In the genomic region with DNA sequence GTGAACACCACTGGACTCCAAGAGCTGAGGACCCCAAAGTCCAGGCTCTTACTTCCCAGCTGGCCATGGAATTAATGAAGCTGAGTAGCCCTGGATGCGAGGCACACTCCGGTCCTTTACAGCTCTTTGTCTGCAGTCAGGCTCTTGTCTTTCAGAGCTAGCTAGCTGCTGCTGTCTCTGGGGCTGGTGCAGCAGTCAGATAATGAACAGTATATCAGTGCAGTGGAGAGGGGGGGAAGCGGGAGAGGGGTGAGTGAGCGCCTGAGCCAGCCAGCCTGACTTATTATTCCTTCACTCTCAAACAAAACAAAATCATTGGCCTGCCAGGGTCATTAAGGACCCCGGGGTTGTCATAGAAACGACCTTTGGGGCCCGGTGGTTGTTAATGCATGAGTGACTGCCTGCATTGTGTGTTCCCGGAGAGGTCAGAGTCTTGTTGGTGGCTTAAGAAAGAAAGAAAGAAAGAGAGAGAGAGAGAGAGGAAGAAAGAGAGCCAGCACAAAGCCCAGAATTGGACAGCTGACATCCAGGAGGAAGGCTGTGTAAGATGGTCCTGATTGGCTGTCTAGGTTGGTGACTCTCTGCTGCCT, we compare ENCODE assay signal across 9 mouse cellular contexts.
DNase-seq lines count a peak whose midpoint lies in the region; ATAC-seq and TF ChIP-seq lines count a peak whose summit lies in the region.
"Had no signal": no experiment of that assay in that cellular context is flagged by ENCODE, and none has a peak within 500 bp of the region (broad histone marks: within the 10 kb centered on the region; RNA-seq: fewer than 3 reads in every experiment).

No protein-coding gene starts in this region.

- peak overlapping the region; percentile 31 for H3K4me2 ChIP-seq in hindbrain, embryonic 16.5 days (ENCODE audit: low read length)
- 0 out of 2 replicates have a peak overlapping the region, but pooled peaks have one; percentile 3 for H3K4me2 ChIP-seq in limb, embryonic 14.5 days (replicated peaks; ENCODE audit: low read depth, low read length, severe bottlenecking)
- H3K4me2 ChIP-seq in neural tube, embryonic 13.5 days, result peak overlapping the region; percentile 44

- no peaks in the 10 kb centered on the region for H3K9me3 ChIP-seq in hindbrain, embryonic 16.5 days (ENCODE audit: control insufficient read depth, low read length)
- H3K9me3 ChIP-seq in limb, embryonic 14.5 days (ENCODE audit: control insufficient read depth, low read length), result no peaks in the 10 kb centered on the region
- no peaks in the 10 kb centered on the region for H3K9me3 ChIP-seq in neural tube, embryonic 13.5 days
- H3K9me3 ChIP-seq: limb, embryonic 15.5 days had no signal

- 3% methylated on average over 8 of the region's 8 CpGs for WGBS in hindbrain, embryonic 16.5 days
- WGBS in limb, embryonic 14.5 days, result 7% methylated on average over 8 of the region's 8 CpGs
- 3% methylated on average over 8 of the region's 8 CpGs for WGBS in neural tube, embryonic 13.5 days

- DNase-seq in left cerebral cortex, postnatal 4 days, result peak; percentile 30
- no peak for DNase-seq in left cerebral cortex, adult 18-20 months (ENCODE audit: low spot score in 2 of 2)
- DNase-seq in embryo, embryonic 10.5 days (ENCODE audit: low spot score), result peak; percentile 98
- peak; percentile 26 for DNase-seq in limb, embryonic 14.5 days (ENCODE audit: low spot score)
- DNase-seq in gastrocnemius, adult 18-20 months (ENCODE audit: low spot score), result no peak
- no peak for DNase-seq in gastrocnemius, postnatal 4 days (ENCODE audit: low spot score in 2 of 2)

- intact Hi-C loops in left cerebral cortex, postnatal 4 days (cut with DNase I), result no loop called here

- H3K27ac ChIP-seq in hindbrain, embryonic 16.5 days (ENCODE audit: low read depth, low read length), result peak overlapping the region; percentile 79
- peak overlapping the region; percentile 49; the same call in 1 of the 2 replicates for H3K27ac ChIP-seq in limb, embryonic 14.5 days (replicated peaks; ENCODE audit: low read depth, low read length)
- peak overlapping the region; percentile 98 for H3K27ac ChIP-seq in neural tube, embryonic 13.5 days (replicated peaks)
- H3K27ac ChIP-seq: limb, embryonic 15.5 days had no signal

- ATAC-seq in hindbrain, embryonic 16.5 days, result peak; percentile 95
- ATAC-seq in limb, embryonic 14.5 days (ENCODE audit: low FRiP score, low read depth), result 0 out of 2 replicates have a peak, but pooled peaks have one; percentile 38
- ATAC-seq in neural tube, embryonic 13.5 days (ENCODE audit: low read depth), result peak; percentile 96

- H3K9ac ChIP-seq in hindbrain, embryonic 16.5 days (ENCODE audit: low read depth, low read length), result peak overlapping the region; percentile 55
- peak overlapping the region; percentile 41; the same call in 1 of the 2 replicates for H3K9ac ChIP-seq in limb, embryonic 14.5 days (ENCODE audit: low read depth, low read length, severe bottlenecking)
- H3K9ac ChIP-seq in neural tube, embryonic 13.5 days, result peak overlapping the region; percentile 69
- H3K9ac ChIP-seq: limb, embryonic 15.5 days had no signal

- no peak for TF ChIP-seq POLR2A in limb, embryonic 14.5 days (IDR thresholded peaks at IDR 0.05; ENCODE audit: borderline replicate concordance, extremely low read depth, insufficient read depth, insufficient read length)

- H3K27me3 ChIP-seq in hindbrain, embryonic 16.5 days (replicated peaks; ENCODE audit: control insufficient read depth, insufficient read depth, low read length), result no peaks in the 10 kb centered on the region
- H3K27me3 ChIP-seq in limb, embryonic 14.5 days (ENCODE audit: control insufficient read depth, insufficient read depth, low read length), result no peaks in the 10 kb centered on the region
- H3K27me3 ChIP-seq in neural tube, embryonic 13.5 days, result no peaks in the 10 kb centered on the region
- H3K27me3 ChIP-seq: limb, embryonic 15.5 days had no signal

- no peaks in the 10 kb centered on the region for H3K36me3 ChIP-seq in hindbrain, embryonic 16.5 days (ENCODE audit: control insufficient read depth, insufficient read depth, low read length)
- H3K36me3 ChIP-seq in limb, embryonic 14.5 days (ENCODE audit: control insufficient read depth, insufficient read depth, low read length), result no peaks in the 10 kb centered on the region
- H3K36me3 ChIP-seq in neural tube, embryonic 13.5 days, result no peaks in the 10 kb centered on the region
- H3K36me3 ChIP-seq: limb, embryonic 15.5 days had no signal

- peaks cover 16% of the 10 kb centered on the region for H3K4me1 ChIP-seq in hindbrain, embryonic 16.5 days (ENCODE audit: control insufficient read depth, insufficient read depth, low read depth, low read length)
- peaks cover 30% of the 10 kb centered on the region for H3K4me1 ChIP-seq in limb, embryonic 14.5 days (ENCODE audit: control insufficient read depth, insufficient read depth, low read length)
- peaks cover 38% of the 10 kb centered on the region for H3K4me1 ChIP-seq in neural tube, embryonic 13.5 days (replicated peaks)

- no peak overlapping the region for H3K4me3 ChIP-seq in hindbrain, embryonic 16.5 days (ENCODE audit: low read length)
- H3K4me3 ChIP-seq in limb, embryonic 14.5 days (replicated peaks; ENCODE audit: low read length), result no peak overlapping the region
- peak overlapping the region; percentile 17 for H3K4me3 ChIP-seq in neural tube, embryonic 13.5 days
- H3K4me3 ChIP-seq: limb, embryonic 15.5 days had no signal

Comparison
In these comparisons a context has a peak if more than half of its experiments do, and no peak if none do; other contexts are left out.
1. DNase-seq: peak in left cerebral cortex, postnatal 4 days (single experiment), embryo, embryonic 10.5 days (single experiment) and limb, embryonic 14.5 days (single experiment); none in left cerebral cortex, adult 18-20 months (0 of 2), gastrocnemius, adult 18-20 months (single experiment) and gastrocnemius, postnatal 4 days (0 of 2).
2. ATAC-seq: peak in every context shown above with its lines; median percentile 96 in neural tube, embryonic 13.5 days; 95 in hindbrain, embryonic 16.5 days; 38 in limb, embryonic 14.5 days.
3. Peak in every context shown above with its lines, with median percentiles within 50 percentile points of each other: H3K27ac ChIP-seq, H3K4me2 ChIP-seq and H3K9ac ChIP-seq.